Mouse (Mus musculus) gastrocnemius, postnatal 36 days (tissue): Measurements from ENCODE around the gene Ppa1. TPM values are rescaled to one million over a fixed set of nuclear protein-coding genes. Genes with fewer than 3 reads are reported as not detected.
A peak's percentile ranks its signal among the peaks of the same experiment; 100 is the strongest.
"Not testable (repeated sequence)": the region's sequence is repeated elsewhere in the genome, so short reads cannot be mapped to it uniquely, and the experiment has no call there.

Experiments used
- DNase-seq, 2 experiments: peaks; one replicate each; pipeline ENCODE4 v3.0.0; 2022
- intact Hi-C: fragments of 180-260 bp; cut with DNase I; formaldehyde crosslinking; loops from one replicate; pipeline ENCODE4 v1.15.1; 2025
- long read RNA-seq, 2 experiments: library from polyadenylated mRNA; stranded (forward); transcript quantifications; one replicate each; pipeline ENCODE4 v2.0.0; 2021
- total RNA-seq, 2 experiments: library from RNA; stranded (reverse); gene quantifications; 2 replicates each; pipeline ENCODE4 v1.2.3; 2021

Ppa1 gene
- 10 to 100 TPM; 48.9 to 54.0 TPM for total RNA-seq
- long read RNA-seq, experiment 1, transcript Ppa1-201 (11 exons, 1,364 nt), result major isoform, 65 of 73 reads
- long read RNA-seq, experiment 1, partial matches to known transcripts, result 8 of 73 reads
- long read RNA-seq, experiment 1, other reads (novel, unspliced or antisense), result 0 of 73 reads
- long read RNA-seq, experiment 2, transcript Ppa1-201 (11 exons, 1,364 nt), result major isoform, 70 of 81 reads
- long read RNA-seq, experiment 2, partial matches to known transcripts, result 11 of 81 reads
- long read RNA-seq, experiment 2, other reads (novel, unspliced or antisense), result 0 of 81 reads

DNA sequence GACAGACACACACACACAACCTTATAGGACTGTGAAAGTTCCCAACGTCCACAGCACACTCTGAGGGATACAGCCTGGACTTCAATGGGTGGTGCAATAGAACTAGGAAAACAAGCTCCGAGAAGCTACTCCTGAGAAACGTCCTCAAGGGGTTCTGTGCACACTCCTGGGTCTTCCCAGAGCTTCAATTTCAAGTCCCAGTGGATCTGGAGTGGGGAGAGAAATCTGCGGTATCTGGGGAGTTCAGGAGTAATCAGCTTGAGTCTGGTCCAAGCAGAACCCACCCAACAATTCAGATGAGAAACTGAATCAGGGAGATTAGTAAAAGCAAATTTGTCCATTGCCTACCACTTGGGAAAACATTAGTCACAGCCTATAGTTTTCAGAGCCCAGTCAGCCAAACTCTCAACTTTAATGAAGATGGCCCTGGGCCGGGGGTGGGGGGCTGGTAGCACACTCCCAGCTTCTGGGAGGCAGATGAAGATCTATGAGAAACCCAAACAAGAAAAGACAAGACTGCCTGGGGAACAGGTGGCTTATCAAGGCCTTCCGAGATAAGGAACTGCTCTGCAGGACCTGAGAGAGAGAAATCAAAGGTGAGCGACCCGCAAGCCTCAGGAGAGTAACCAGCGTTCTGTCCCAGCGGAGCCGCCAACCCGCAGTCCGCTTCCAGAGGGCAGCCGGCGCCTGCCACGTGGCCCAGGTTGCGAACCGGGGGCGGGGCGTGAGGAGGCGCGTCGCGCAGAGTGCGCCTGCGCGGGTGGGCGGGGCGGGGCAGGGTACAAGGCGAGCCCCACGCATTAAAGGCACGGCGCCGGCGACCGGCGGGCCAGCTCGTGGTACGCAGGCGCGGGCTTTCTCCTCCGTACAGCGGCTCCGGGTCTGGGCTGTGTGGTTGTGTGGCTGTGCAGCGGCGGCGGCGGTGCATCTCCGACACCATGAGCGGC is at the start of gene Ppa1:
Ppa1 (plus strand) TSS at position 763 of the 947 bp plus-strand sequence.
- intact Hi-C loops, result loop anchor here (5.0 kb wide), 1 partner anchor 176 kb away; no protein-coding TSS in a partner anchor
- peak; percentile 75 to 80 for DNase-seq

DNA sequence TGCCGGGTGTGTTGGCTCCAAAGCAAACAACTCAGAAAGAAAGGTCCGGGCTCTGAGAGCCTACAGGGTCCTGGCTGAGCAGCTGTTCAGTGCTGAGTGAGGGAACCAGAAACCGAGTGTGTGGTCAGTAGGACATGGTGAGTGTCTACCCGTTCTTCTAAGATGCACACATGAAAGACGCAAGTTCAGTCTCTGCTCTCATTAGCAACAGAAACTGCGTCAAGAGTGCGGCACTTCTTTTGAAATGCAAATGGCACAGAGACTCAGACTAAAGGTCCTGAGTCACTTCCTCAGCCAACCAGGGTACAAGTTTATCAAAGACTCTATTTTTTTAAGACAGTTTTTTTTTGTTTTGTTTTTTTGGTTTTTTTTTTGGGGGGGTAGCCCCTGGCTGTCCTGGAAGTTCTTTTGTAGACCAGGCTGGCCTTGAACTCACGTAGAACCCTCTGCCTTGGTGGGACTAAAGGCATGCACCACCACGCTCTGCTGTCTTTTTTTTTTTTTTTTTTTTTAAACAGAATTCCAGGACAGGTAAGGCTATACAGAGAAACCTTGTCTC is 48.7 kb upstream of the Ppa1 start:
- intact Hi-C loops, result loop anchor here (5.0 kb wide), 1 partner anchor 132 kb away; no protein-coding TSS in a partner anchor
- no peak for DNase-seq

DNA sequence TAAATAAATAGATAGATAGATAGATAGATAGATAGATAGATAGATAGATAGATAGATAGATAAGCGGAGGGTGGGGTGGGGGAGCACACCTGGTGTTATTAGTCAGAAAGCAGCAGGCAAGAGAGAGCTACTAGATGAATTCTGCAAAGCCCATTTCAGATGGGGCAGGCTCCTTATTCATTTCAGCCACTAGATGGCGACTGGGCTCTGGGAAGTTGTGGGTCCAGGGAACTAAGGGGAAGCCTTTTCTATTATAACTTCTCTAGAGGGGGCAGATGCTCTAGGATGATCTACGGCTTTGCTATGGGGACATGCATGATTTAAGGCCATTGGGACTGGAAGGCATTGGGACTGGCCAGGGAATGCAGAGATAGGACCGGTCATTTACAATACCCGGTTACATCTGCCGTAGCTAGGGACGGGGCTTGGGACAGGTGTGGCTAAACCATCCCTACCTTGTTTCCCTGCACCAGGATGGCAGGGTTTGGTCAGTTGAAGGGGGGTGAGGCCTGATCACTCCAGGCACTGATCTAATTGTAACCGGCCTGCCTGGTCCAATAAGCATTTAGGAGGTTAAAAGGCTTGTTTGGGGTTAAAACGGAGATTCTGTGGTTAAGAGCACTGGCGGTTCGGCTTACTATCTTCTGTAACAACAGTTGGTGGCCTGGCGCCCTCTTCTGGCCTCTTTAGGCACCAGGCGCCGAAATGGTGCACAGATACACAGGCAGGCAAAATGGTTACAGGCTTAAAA is 45.9 kb upstream of the Ppa1 start:
- intact Hi-C loops, result loop anchor here (2.0 to 5.0 kb wide), 2 partner anchors 114 to 135 kb away; no protein-coding TSS in a partner anchor
- peak in 1 of 2 experiments; percentile 33 for DNase-seq

DNA sequence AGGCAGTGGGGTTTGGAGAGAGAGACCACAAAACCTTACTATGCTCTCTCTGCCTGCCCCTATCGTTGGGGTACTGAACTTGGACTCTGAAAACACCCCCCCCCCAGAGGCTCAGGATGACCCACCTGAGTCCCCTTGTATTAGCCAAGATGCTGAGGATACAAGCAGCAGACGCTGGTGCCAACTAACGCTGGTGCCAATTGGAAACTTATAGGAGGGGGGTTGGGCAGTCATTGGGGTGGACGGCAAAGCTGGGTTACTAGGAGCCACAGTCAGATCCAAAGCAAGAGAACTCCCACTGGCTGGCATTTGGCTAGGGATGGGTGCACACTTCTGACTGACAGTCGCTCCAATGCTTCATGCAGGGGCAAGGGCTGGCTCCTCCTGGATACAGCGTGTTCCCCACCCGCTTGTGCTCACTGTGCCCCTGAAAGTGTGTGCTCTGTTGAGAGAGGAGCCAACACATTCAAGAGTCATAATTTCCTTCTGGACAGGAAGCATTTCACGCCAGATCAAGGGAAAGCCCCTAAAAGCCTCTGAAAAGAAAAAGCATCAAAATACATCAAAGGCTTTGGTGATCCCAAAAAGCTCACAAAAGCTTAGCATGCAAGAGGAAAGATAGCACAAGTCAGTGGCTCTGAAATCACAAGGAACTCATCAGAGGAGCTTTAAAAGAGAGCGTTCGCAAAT is 43.8 kb upstream of the Ppa1 start:
- no peak for DNase-seq
- intact Hi-C loops, result loop anchor here (5.0 kb wide), 1 partner anchor 137 kb away; no protein-coding TSS in a partner anchor

DNA sequence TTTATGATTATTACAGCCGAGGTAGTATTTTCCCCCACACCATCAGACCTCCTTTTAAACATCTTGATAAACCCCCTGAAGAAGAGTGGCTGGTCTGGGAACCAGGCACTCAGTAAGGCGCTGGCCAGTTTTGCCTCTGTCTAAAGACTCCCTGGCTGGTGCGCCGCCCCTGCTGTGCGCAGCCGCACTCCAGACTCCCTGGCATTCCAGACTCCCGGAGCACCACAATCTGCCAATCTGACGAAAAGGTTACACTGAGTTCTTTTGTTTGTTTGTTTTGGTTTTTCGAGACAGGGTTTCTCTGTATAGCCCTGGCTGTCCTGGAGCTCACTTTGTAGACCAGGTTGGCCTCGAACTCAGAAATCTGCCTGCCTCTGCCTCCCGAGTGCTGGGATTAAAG is 43.0 kb upstream of the Ppa1 start:
- intact Hi-C loops, DNase-seq: not testable (repeated sequence)

DNA sequence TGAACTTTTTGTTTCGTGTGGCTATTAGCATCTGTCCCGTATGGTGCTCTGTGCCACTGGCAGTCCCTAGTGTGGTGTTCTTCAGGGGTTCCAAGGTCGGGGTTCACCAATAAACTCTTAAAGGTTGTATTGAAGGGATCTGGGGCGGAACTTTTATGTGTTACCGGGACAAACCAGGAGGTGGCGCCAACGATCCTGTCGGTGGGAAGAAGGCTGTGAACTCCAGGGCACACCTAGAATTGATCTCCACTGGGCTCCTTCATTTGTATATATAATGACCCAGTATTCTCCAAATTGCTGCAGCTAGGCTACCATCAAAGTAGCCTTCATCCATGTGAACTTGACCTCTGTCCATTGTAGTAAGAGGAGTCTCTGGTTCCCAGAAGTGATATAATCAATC is 42.5 kb upstream of the Ppa1 start:
- DNase-seq, result peak; percentile 38 to 59
- intact Hi-C loops, result loop anchor here (1.0 kb wide), 1 partner anchor 52 kb away; no protein-coding TSS in a partner anchor

DNA sequence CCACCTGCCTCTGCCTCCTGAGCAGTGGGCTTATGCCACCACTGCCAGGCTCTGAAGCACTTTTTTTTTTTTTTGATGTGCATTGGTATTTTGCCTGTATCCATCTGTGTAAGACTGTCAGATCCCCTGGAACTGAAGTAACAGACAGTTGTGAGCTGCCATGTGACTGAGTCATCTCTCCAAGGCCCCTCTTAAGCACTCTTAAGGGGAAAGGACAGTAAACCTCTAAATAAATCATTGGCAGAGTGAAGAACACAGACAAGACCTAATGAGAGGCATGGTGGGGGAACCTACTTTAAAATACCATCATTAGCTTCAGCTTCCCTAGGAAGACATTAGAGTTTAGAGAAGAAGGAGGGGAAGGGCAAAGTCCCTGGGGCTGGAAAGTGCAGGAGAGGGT is 40.1 kb upstream of the Ppa1 start:
- intact Hi-C loops, result no loop called here
- no peak for DNase-seq

DNA sequence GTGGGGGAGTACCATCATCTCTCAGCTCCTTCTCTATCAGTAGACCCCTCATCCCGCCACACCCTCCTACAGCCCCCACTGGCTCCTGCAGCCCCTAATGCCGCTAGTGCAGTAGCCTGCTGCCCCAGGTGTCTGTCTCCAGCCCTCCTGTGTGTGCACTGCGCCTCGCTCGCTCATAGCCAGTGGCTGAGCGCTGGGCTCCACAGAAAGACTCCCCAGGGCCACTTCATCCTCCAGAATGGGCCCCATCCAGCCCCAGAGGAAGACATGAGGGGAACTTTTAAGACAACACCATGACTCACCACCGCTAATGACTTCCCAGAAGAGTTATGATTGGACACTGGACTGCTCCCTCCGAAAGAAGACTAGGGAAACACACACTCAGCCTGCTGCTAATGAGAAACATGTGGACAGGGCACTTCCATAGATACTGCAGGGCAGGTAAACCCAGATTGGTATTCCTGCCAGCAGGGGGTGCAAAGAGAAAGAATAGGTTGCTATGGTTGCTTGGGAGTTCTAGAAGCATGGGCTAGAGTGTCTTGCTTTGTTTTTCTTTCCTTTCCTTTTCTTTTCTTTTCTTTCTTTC is 37.6 kb upstream of the Ppa1 start:
- intact Hi-C loops, result no loop called here
- no peak for DNase-seq

DNA sequence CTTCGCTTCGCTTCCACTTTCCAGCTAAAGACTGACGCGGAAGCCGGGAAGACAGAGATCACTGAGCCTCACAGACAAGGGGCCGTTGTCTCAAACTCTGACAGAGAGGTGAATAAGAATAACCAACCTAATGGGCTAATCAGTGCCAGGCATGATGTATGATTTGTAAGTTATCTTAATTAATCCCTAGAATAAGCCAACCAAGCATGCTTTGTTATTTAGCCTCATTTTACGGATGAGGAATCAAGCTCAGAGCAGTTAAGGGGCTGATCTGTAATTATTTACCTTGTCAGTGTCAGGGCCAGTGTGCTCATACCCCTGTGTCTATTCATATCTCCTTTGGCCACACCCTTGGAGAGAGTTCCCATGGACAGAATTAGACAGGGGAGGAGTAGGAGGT is 34.0 kb upstream of the Ppa1 start:
- intact Hi-C loops, result no loop called here
- no peak for DNase-seq

DNA sequence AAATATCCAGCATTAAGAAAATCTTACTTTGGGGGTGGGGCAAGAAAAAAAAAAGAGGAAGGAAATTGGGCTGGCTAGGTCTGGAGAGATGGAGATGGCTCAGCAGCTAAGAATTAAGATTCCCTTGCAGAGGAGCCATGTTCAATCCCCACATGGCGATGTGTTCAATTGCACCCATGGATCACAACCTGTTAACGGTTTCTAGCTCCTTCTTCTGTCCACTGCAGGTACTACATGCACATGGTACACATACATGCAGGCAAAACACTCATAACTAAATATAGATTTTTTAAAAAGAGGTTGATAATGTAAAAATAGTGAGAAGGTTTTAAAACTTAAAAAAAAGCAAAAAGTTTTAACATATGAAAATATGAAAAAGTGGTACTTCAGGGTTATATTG is 29.8 kb upstream of the Ppa1 start:
- no peak for DNase-seq
- intact Hi-C loops, result no loop called here

DNA sequence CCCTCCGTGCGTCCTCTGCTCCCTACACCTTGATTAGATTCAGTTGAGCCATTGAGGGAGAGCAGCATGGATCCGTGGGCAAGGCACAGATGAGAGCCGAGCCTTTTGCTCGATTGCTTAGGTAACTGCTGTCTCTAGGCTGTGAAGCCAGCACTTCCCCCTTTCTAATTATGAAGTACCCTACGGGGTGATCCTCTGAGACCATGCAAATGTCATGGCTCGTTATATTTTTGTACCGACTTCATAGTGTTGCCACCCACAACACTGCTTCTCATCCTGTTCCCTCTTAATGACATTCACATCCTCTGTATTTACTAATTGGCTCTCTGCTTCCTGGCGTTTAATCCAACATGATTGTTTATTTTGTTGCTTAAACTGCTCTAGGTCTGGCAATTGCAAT is 26.7 kb upstream of the Ppa1 start:
- DNase-seq, result no peak
- intact Hi-C loops, result no loop called here

DNA sequence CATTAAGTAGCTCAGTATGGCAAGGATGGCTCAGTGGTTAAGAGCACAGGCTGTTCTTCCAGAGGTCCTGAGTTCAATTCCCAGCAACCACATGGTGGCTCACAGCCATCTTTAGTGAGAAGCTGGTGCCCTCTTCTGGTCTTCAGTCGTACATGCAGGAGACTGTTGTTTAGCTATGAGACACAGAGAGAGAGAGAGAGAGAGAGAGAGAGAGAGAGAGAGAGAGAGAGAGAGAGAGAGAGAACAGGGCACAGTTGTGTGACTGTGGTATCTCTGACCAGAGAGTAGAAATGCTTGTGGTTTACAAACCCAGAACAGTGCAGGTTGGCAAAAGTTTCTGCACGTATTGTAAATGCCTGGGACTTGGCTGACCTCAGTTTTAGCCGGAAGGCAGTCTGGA is 24.5 kb upstream of the Ppa1 start:
- intact Hi-C loops, DNase-seq: not testable (repeated sequence)

DNA sequence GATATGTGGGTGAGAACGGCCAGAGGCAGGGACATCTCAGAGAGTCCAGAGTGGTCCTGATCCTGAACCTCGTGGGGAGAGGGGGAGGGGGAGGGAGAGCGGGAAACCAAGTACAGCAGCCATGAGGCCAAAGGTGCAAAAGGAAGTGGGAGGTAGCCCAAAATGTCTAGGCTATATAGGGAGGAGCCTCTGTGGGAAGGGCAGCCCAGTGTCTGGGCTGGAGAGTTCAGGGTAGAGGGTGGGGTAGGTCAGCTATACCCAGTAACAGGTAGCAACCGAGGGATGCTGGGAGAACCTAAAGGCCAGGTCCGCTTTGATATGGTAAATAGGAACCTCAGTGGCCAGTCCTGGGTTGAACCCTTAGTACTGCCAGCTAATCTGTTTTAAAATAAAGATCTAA is 23.6 kb upstream of the Ppa1 start:
- intact Hi-C loops, result no loop called here
- no peak for DNase-seq

DNA sequence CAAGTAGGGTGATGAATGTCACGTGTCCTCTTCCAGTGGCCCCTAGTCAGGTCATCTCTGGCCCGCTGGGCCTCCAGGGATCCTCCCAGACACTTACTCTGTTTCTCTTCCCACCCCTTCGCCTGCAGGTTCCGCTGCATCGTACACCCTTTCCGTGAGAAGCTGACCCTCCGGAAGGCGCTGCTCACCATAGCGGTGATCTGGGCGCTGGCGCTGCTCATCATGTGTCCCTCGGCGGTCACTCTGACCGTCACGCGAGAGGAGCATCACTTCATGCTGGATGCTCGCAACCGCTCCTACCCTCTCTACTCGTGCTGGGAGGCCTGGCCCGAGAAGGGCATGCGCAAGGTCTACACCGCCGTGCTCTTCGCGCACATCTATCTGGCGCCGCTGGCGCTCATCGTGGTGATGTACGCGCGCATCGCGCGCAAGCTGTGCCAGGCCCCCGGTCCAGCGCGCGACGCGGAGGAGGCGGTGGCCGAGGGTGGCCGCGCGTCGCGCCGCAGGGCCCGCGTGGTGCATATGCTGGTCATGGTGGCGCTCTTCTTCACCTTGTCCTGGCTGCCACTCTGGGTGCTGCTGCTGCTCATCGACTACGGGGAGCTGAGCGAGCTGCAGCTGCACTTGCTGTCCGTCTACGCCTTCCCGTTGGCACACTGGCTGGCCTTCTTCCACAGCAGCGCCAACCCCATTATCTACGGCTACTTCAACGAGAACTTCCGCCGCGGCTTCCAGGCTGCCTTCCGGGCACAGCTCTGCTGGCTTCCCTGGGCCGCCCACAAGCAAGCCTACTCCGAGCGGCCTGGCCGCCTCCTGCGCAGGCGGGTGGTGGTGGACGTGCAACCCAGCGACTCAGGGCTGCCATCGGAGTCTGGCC is 22.7 kb upstream of the Ppa1 start:
- no peak for DNase-seq
- intact Hi-C loops, result no loop called here

DNA sequence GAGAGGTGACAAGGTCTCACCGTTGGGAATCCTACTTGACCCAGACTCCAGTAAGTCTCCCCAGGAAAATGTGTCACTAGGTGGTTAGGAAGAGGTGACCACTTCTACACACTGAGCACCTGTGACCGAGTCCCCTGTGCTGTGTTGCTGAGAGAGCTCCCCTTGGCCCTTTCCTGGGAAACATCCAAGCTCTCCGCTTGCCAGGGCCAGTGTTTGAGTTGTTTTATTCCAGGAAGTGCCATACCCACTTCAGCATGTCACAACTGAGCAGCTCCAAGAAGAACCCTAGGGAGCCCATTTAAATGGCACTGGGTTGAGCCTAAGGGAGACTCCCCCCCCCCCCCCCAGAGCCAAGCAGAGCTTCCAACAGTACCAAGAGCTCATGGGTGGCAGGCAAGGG is 21.8 kb upstream of the Ppa1 start:
- intact Hi-C loops, result no loop called here
- DNase-seq, result no peak

DNA sequence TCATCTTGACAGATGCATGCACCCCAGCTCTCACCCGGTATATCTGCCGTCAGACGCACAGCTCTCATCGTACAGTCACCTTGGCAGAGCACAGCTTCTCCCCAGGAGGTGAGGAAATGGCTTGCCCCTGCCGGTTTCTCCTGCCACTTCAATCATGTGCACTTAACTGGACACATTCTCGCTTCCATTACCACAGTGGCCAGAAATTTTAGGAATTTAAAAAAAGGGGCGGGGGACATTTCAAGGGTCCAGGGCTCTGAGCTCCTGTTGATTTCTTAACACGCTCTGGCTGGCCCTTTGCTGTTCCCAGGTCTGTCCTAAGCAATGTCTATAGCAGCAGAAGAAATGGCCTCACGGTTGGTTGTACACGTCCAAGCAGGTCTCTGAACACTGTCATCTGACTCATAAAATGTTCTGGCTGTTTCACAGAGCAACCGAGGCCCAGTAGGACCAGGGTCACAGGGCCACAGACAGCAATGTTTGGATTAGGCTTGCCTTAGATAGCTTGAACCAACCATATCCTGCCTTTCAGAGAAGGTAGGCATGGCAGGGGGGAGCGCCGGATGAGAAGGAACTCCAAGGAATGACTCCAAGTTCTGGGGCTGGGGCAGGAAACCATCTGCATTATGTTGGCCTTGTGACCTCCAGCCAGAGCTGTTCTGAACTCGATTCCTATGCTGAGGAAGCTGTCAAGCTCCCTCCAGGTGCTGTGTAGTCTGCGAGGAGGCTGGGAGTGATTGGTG is 21.0 kb upstream of the Ppa1 start:
- DNase-seq, result no peak
- intact Hi-C loops, result no loop called here

DNA sequence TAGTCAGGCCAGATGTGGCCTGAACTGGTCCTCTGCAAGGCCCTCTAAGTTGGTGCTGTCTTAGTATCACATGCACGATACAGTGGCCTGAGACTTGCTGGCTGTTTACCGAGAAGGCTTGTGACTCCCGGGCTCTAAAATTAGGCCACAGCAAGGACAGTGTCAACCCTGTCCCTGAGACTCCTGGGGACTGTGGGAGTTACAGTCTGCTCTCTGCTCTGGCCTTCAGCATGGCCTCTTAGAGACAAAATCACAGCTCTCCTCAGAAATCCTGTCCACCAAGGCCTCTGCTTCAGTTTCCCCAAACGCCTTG is 20.5 kb upstream of the Ppa1 start:
- DNase-seq, result peak; percentile 26 to 42
- intact Hi-C loops, result no loop called here

DNA sequence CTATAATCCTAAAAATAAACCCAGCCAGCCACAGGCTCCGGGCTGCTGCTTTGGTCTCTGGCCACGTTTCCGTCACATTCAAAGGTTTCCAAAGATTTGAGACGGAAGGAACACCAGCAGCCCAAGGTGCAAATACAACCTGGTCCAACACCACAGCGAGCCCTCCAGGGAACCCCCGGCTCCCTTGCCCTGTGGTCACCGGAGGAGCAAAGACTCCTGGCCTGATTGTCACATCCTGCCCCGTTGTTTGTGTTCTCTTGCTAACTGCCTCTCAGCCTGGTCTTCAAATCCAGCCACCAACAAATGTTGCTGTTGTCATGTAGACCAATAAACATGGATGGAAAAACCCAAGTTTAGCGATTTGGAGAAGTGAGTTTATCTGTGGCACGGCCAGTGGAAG is 15.9 kb upstream of the Ppa1 start:
- intact Hi-C loops, result no loop called here
- no peak for DNase-seq
